Mouse (Mus musculus) midbrain, embryonic 12.5 days (tissue): ENCODE results near the gene Lhfpl3. TPM values are rescaled to one million over a fixed set of nuclear protein-coding genes. Genes with fewer than 3 reads are reported as not detected.
"Not testable (repeated sequence)": the region's sequence is repeated elsewhere in the genome, so short reads cannot be mapped to it uniquely, and the experiment has no call there.

ENCODE experiments used
- ATAC-seq: fragments of 200-750 bp; cut with Nextera tagmentation; 2 replicates; pipeline ENCODE4 v1.8.0; 2017; ENCODE audit warnings: low read depth, moderate TSS enrichment, moderate library complexity; ENCODE audit not compliant: low FRiP score
- H3K27ac ChIP-seq: fragments of 300-500 bp; sonication (generic); replicated peaks from 2 replicates; pipeline ENCODE4 v1.5.1; 2016; ENCODE audit warnings: mild to moderate bottlenecking
- H3K27me3 ChIP-seq: fragments of 300-500 bp; sonication (generic); 2 replicates; pipeline ENCODE4 v1.6.1; 2016; ENCODE audit warnings: mild to moderate bottlenecking
- H3K36me3 ChIP-seq: fragments of 300-500 bp; sonication (generic); 2 replicates; pipeline ENCODE4 v1.6.1; 2016
- H3K4me1 ChIP-seq: fragments of 300-500 bp; sonication (generic); 2 replicates; pipeline ENCODE4 v1.6.1; 2016
- H3K4me2 ChIP-seq: fragments of 300-500 bp; sonication (generic); replicated peaks from 2 replicates; pipeline ENCODE4 v1.6.1; 2016; ENCODE audit warnings: mild to moderate bottlenecking, moderate library complexity
- H3K4me3 ChIP-seq: fragments of 300-500 bp; sonication (generic); 2 replicates; pipeline ENCODE4 v1.5.1; 2016; ENCODE audit warnings: mild to moderate bottlenecking
- H3K9ac ChIP-seq: fragments of 300-500 bp; sonication (generic); replicated peaks from 2 replicates; pipeline ENCODE4 v1.6.1; 2016; ENCODE audit warnings: mild to moderate bottlenecking, moderate library complexity
- H3K9me3 ChIP-seq: fragments of 300-500 bp; sonication (generic); 2 replicates; pipeline ENCODE4 v1.6.1; 2016; ENCODE audit warnings: mild to moderate bottlenecking
- WGBS: fragments of 180-500 bp; shearing (Covaris S2); methylation state at CpG from one replicate; pipeline ENCODE4 v1.1.7; 2016; 5-methylcytosine and 5-hydroxymethylcytosine counted together
- polyA plus RNA-seq: library from polyadenylated mRNA; unstranded; fragments of >200 nt; fragmentation: Nextera tagmentation; extraction: Ambion mirVana; gene quantifications from 2 replicates; pipeline ENCODE4 v1.2.1, GENCODE M21; 2016

Gene Lhfpl3
- 1.9 TPM in 2 replicates for polyA plus RNA-seq

DNA sequence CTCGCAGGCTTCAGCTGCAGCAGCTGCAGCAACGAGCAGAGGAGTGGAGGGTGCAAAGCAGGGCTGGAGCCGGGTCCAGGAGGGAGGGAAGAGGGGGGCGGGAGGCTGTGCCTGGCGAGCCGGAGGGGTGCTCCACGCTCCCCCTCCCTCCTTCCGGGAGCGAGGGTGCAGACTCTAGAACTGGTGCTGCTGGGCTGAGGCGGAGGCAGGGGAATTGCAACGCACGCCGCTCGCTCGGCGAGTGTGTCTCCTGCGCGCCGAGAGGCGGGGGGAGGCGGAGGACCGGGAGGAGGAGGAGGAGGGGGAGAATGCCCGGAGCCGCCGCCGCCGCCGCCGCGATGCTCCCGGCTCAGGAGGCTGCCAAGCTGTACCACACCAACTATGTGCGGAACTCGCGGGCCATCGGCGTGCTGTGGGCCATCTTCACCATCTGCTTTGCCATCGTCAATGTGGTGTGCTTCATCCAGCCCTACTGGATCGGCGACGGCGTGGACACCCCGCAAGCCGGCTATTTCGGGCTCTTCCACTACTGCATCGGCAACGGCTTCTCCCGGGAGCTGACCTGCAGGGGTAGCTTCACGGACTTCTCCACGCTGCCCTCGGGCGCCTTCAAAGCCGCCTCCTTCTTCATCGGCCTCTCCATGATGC lies at the start of gene Lhfpl3:
Lhfpl3 (plus strand) TSS at position 175 of the 648 bp plus-strand sequence.
- Histone ChIP-seq H3K36me3 (no peaks in the 10 kb centered on the region), H3K4me3 (peak within 1 kb of the TSS; percentile 69), H3K4me1 (peaks cover 14% of the 10 kb centered on the region), H3K27ac (no peak within 1 kb of the TSS), H3K27me3 (peaks cover 21% of the 10 kb centered on the region; the same call in 1 of the 2 replicates), H3K9ac (peak within 1 kb of the TSS; percentile 55), H3K9me3 (no peaks in the 10 kb centered on the region), H3K4me2 (peak within 1 kb of the TSS; percentile 98)
- peak; percentile 93 for ATAC-seq
- under 1% methylated on average over 34 of the region's 53 CpGs for WGBS

GRCm38 (mm10) chr5:22706271-22706670 lies 39.6 kb upstream of the Lhfpl3 start:
- not testable (repeated sequence) for H3K27me3 ChIP-seq, H3K36me3 ChIP-seq, H3K4me2 ChIP-seq, H3K9me3 ChIP-seq, ATAC-seq, H3K27ac ChIP-seq, H3K4me1 ChIP-seq, H3K9ac ChIP-seq, H3K4me3 ChIP-seq
- 88% methylated on average over 4 of the region's 4 CpGs for WGBS

- Histone ChIP-seq H3K36me3 (no peaks in the 10 kb centered on the region), H3K27ac (no peak overlapping the region), H3K4me1 (peaks cover 14% of the 10 kb centered on the region), H3K9me3 (no peaks in the 10 kb centered on the region), H3K4me2 (peak overlapping the region; percentile 98), H3K4me3 (peak overlapping the region; percentile 69), H3K9ac (peak overlapping the region; percentile 55), H3K27me3 (peaks cover 21% of the 10 kb centered on the region; the same call in 1 of the 2 replicates)
- WGBS, result 3% methylated on average over 10 of the region's 10 CpGs
- no peak for ATAC-seq
Measured at GRCm38 (mm10) chr5:22745529-22745884, 352 bp upstream of the Lhfpl3 start.

- H3K36me3 ChIP-seq, result no peaks in the 10 kb centered on the region
- H3K27ac ChIP-seq, result no peak overlapping the region
- peaks cover 21% of the 10 kb centered on the region; the same call in 1 of the 2 replicates for H3K27me3 ChIP-seq
- no peaks in the 10 kb centered on the region for H3K9me3 ChIP-seq
- peaks cover 14% of the 10 kb centered on the region for H3K4me1 ChIP-seq
- peak overlapping the region; percentile 55 for H3K9ac ChIP-seq
- under 1% methylated on average over 20 of the region's 20 CpGs for WGBS
- peak; percentile 61 for ATAC-seq
- H3K4me3 ChIP-seq, result peak overlapping the region; percentile 69
- H3K4me2 ChIP-seq, result peak overlapping the region; percentile 98
Measured at GRCm38 (mm10) chr5:22746533-22747021, 718 bp downstream of the Lhfpl3 start.

- peak overlapping the region; percentile 69 for H3K4me3 ChIP-seq
- H3K9ac ChIP-seq, result no peak overlapping the region
- no peak overlapping the region for H3K27ac ChIP-seq
- H3K9me3 ChIP-seq, result no peaks in the 10 kb centered on the region
- peaks cover 14% of the 10 kb centered on the region for H3K4me1 ChIP-seq
- WGBS, result 8% methylated on average over 7 of the region's 7 CpGs
- ATAC-seq, result no peak
- peak overlapping the region; percentile 98 for H3K4me2 ChIP-seq
- peaks cover 21% of the 10 kb centered on the region; the same call in 1 of the 2 replicates for H3K27me3 ChIP-seq
- H3K36me3 ChIP-seq, result no peaks in the 10 kb centered on the region
Measured at GRCm38 (mm10) chr5:22747305-22747704, 1.4 kb downstream of the Lhfpl3 start.

DNA sequence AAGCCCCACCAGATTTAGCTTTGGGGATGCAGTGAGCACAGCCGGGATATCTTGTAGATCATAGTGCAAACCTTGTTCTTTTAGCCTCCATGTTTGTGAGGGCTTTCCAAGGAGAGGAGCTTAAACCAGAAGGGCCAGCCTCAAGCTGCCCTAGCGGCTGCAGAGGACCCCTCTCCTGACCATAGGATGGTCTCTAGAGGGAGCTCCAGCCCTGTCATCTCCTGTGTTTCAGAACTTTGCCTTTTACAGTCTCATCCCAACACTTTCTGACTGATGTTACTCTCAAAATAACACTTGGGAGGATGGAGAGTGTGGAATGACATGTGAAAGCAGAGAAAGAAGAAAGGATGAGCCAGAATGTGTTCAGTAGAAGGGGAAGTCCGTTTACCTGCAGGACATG lies 11.4 kb downstream of the Lhfpl3 start:
- no peak for ATAC-seq
- H3K36me3 ChIP-seq, result no peaks in the 10 kb centered on the region
- no peak overlapping the region for H3K4me2 ChIP-seq
- H3K9ac ChIP-seq, result no peak overlapping the region
- WGBS, result 39% methylated on average over 3 of the region's 3 CpGs
- no peaks in the 10 kb centered on the region for H3K4me1 ChIP-seq
- H3K27me3 ChIP-seq, result no peaks in the 10 kb centered on the region
- no peak overlapping the region for H3K4me3 ChIP-seq
- no peak overlapping the region for H3K27ac ChIP-seq
- no peaks in the 10 kb centered on the region for H3K9me3 ChIP-seq

DNA sequence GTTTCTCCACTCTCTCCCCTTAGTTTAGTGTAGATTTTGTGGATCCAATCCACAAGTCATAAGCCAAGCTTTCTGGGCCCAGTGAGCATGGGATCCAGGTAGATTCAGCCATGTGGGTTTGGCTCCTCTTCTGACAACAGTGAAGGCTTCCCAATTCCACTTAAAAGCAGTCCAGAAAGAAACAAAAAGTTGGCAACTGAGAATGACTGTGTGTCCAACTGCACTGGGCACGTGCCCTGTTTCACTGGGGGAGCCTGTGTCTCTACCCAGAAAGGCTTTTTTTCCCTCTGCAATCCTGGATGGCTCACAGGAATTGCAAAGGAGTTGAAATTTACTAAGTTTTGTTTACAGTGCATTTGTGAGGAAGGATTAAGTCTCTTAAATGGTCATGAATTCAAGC lies 24.9 kb downstream of the Lhfpl3 start:
- Histone ChIP-seq H3K4me2 (no peak overlapping the region), H3K9me3 (no peaks in the 10 kb centered on the region), H3K4me3 (no peak overlapping the region), H3K36me3 (no peaks in the 10 kb centered on the region), H3K27me3 (no peaks in the 10 kb centered on the region), H3K27ac (no peak overlapping the region), H3K4me1 (no peaks in the 10 kb centered on the region), H3K9ac (no peak overlapping the region)
- ATAC-seq, result no peak
- WGBS, result 56% methylated on average over 1 of the region's 1 CpGs

DNA sequence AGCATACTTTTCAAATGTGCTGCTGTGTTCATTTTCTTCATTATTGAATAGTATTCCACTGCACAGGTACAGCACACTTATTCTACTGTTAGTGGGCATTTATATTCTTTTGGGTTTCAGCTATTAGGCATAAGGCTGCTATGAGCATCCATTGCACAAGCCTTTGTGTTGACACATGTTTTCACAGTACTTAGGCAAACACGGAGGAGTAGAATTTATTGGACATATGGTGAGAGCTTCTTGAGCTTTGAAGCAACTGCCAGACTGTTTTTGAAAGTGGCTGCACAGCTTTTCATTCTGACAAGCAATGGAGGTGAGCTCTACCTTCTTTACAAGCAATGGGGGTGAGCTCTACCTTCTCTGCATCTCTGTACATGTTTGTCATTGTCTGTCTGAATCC lies 49.5 kb downstream of the Lhfpl3 start:
- Histone ChIP-seq H3K4me1 (no peaks in the 10 kb centered on the region), H3K9me3 (no peaks in the 10 kb centered on the region), H3K9ac (no peak overlapping the region), H3K27me3 (no peaks in the 10 kb centered on the region), H3K4me2 (no peak overlapping the region), H3K4me3 (no peak overlapping the region), H3K36me3 (no peaks in the 10 kb centered on the region), H3K27ac (no peak overlapping the region)
- WGBS, result 88% methylated on average over 1 of the region's 1 CpGs
- no peak for ATAC-seq

DNA sequence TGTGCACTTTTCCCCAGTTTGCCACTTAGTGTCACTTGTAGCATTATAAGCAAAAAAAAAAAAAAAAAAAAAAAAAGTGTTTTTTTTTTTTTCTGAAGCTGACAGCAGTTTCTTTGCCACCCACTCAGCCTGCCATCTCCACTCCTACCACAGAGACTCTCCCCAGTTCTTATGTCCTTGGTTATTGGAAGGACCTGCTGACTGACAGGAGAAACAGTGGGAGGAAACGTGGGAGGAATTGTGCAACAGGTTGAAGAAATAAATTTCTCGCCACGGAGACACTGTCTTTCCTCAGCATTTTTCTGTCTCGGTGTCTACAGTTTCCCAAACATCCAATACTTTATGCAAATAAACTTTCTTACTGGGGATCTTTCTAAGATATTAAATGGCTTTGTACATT lies 67.6 kb downstream of the Lhfpl3 start:
- no peak overlapping the region for H3K4me3 ChIP-seq
- no peaks in the 10 kb centered on the region for H3K4me1 ChIP-seq
- WGBS, result 88% methylated on average over 4 of the region's 4 CpGs
- H3K36me3 ChIP-seq, result no peaks in the 10 kb centered on the region
- H3K27ac ChIP-seq, result no peak overlapping the region
- no peaks in the 10 kb centered on the region for H3K27me3 ChIP-seq
- H3K9ac ChIP-seq, result no peak overlapping the region
- no peaks in the 10 kb centered on the region for H3K9me3 ChIP-seq
- H3K4me2 ChIP-seq, result no peak overlapping the region
- ATAC-seq, result no peak

- no peak for ATAC-seq
- 90% methylated on average over 3 of the region's 3 CpGs for WGBS
Measured at GRCm38 (mm10) chr5:22829822-22830450, 84.1 kb downstream of the Lhfpl3 start.

DNA sequence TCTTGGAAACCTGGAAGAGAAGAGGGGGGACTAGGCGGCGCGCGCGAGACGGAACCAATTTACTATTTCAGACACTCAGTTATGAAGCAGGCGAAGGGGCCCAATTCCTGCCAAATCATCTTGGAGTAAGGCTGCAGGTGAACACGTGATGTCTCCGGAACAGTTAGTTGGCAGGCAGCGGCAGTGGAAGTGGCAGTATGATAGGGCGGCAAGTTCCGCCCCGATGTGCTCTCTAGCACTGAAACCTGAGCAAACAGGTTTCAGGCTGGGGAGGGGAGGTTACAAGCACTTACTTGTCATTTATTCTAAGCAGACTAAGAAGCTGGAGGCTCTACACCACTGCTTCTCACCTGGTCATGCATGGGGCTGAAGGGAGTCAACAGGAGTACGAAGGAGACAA lies 105.7 kb downstream of the Lhfpl3 start:
- 65% methylated on average over 14 of the region's 14 CpGs for WGBS

More at GRCm38 (mm10) chr5:22829822-22830450, 84.1 kb downstream of the Lhfpl3 start:
- H3K4me1 ChIP-seq, result no peaks in the 10 kb centered on the region
- no peak overlapping the region for H3K9ac ChIP-seq
- no peak overlapping the region for H3K4me2 ChIP-seq
- no peak overlapping the region for H3K4me3 ChIP-seq
- H3K9me3 ChIP-seq, result 0 out of 2 replicates have a peak, but pooled peaks cover 6% of the 10 kb centered on the region
- no peaks in the 10 kb centered on the region for H3K27me3 ChIP-seq
- H3K27ac ChIP-seq, result no peak overlapping the region
- no peaks in the 10 kb centered on the region for H3K36me3 ChIP-seq

DNA sequence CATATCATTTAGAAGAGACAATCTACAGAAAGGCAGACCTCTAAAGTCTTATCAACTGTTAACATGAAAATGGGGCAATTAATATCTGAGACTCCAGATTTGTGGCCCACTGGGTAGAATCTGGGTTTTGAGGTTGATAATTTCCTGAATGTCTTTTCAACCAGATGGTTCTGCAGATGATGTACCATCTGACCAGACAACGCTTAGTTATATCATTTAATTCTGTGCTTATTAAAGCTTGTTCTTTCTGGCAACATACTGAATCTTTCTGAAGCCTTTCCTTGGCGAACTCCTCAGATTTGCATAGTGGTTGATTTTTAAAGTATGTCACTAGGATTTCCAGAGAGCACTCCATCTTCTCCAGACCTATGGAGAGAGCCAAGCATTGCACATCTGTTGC lies 107.6 kb downstream of the Lhfpl3 start:
- WGBS, result 93% methylated on average over 2 of the region's 2 CpGs
- Histone ChIP-seq H3K4me3 (no peak overlapping the region), H3K27me3 (no peaks in the 10 kb centered on the region), H3K4me1 (no peaks in the 10 kb centered on the region), H3K9me3 (no peaks in the 10 kb centered on the region), H3K36me3 (no peaks in the 10 kb centered on the region), H3K4me2 (no peak overlapping the region), H3K9ac (no peak overlapping the region), H3K27ac (no peak overlapping the region)
- ATAC-seq, result no peak

More for the DNA sequence above, 105.7 kb downstream of the Lhfpl3 start:
- H3K36me3 ChIP-seq, result no peaks in the 10 kb centered on the region
- no peak overlapping the region for H3K27ac ChIP-seq
- no peak for ATAC-seq
- no peaks in the 10 kb centered on the region for H3K27me3 ChIP-seq
- no peak overlapping the region for H3K9ac ChIP-seq
- no peak overlapping the region for H3K4me2 ChIP-seq
- no peak overlapping the region for H3K4me3 ChIP-seq
- no peaks in the 10 kb centered on the region for H3K4me1 ChIP-seq
- H3K9me3 ChIP-seq, result no peaks in the 10 kb centered on the region
